Mouse (Mus musculus): Measurements from ENCODE around the gene Ppp6r3. TPM values are rescaled to one million over a fixed set of nuclear protein-coding genes. Genes with fewer than 3 reads are reported as not detected.
"Not testable (repeated sequence)": the region's sequence is repeated elsewhere in the genome, so short reads cannot be mapped to it uniquely, and the experiment has no call there.

The Ppp6r3 gene
- total RNA-seq (2021), result 10 to 100 TPM; 79.3 to 94.5 TPM
- long read RNA-seq, experiment 1, full-length matches to known transcripts, result 12 of 34 reads
- long read RNA-seq, experiment 1, partial matches to known transcripts, result 4 of 34 reads
- long read RNA-seq, experiment 1, other reads (novel, unspliced or antisense), result 18 of 34 reads
- long read RNA-seq, experiment 2, full-length matches to known transcripts, result 20 of 59 reads
- long read RNA-seq, experiment 2, partial matches to known transcripts, result 11 of 59 reads
- long read RNA-seq, experiment 2, other reads (novel, unspliced or antisense), result 28 of 59 reads

DNA sequence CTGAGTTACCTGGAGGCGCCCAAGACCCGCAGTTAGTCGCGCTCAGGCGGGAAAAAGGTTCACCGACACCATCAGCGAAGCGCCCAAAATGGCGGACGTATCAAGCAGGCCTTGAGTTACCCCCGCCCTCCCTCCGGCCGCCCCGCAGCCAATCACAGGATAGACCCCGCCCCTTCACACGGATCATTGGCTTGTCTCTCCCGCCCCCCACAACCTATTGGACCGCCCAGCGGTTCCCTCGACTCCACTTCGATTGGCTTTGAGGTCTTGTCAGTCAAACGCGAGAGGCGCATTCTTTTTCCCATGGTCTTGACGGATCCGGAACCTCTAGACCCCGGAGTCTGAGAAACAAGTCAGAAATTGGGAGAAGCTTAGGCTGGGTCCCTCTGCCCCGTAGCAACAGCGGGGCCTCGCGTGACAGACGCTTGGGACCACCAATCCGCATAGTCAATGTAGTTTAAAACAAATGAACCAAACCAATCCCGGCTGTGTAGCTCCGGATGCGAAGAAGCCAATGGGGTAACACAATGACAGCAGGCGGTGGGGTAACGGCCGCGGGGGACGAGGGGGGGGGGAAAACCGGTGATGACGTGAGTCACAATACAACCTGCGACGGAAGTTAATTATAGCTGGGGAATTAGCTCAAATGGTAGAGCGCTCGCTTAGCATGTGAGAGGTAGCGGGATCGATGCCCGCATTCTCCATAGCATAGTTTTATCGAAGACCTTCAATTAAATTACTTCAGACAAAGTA, at the start of gene Ppp6r3:
Gene Ppp6r3 (minus strand): TSS at position 118 of the 753 bp plus-strand sequence.
- DNase-seq (ENCODE audit: low spot score in 2 of 2), result peak; percentile 95 to 98

DNA sequence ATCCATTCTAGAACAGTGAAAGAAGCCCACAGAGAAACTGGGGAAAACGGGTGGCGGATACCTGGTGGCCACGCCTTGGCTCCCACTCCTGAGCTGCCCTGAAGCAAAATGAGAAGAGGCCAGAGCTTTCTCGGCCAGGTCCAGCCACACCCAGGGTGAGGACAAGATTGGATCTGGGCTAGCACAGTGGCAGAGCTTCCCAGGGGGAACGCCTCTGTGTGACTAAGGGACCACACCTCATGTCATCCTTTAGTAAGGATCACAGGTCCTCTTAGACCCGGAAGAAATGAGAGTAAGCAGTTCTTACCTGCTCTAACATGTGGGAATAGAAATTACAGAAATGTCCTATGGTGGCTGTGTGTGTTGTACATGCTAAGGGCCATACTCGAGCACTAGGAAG, 49.6 kb upstream of the Ppp6r3 start:
- DNase-seq (ENCODE audit: low spot score in 2 of 2), result no peak

DNA sequence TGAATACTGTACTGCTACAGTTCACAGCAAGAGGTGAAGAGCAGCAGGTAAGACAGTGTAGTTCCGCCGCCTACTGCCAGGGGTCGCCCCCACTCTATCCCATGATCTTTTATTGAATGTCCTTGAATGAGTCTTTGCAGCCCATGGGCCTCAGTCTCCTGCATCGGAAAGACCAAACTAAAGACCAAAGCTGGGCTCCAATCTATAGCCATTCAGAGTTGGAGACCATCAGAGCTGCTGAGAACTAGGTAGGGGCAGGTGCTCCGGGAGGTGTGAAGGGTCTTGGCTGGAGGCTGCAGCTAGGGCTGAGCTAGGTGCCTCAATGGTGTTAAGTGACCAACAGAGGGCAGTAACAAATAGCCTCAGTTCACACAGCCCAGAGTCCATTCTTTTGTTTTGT, 48.3 kb upstream of the Ppp6r3 start:
- peak in 1 of 2 experiments; percentile 47 for DNase-seq (ENCODE audit: low spot score in 2 of 2)

DNA sequence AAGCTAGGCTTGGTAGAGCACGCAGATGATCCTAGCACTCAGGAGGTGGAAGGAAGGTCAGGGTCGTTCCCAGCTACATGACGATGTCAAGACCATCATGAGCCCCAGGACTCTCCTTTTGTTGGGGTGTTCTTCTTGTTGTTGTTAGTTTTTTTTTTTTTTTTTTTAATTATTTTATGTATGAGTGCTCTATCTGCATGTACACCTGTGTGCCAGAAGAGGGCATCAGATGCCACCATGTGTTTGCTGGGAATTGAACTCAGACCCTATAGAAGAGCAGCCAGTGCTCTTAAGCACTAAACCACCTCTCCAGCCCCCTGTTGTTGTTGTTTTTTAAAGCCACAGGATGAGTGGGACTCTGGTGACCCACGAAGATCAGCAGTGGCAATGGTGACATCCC, 47.7 kb upstream of the Ppp6r3 start:
- no peak for DNase-seq (ENCODE audit: low spot score in 2 of 2)

DNA sequence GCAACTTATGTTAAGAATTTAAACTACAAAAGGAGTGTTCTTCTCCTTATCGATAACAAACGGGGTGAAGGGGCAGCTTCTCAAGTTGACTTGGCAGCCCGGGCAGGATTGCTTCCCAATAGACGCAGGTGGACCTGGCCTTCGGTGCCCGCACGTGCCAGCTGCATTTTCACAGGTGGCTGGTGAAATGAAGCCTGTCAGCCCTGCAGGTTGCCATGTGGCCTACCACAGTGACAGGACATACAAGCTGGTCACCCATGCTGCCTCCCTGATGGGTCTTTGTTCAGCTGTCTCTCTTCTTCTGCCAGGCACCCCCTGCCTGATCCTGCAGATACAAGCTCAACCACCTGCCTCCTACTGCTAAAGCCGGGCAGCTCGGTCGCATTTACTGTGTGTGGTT, 45.3 kb upstream of the Ppp6r3 start:
- DNase-seq (ENCODE audit: low spot score in 2 of 2), result no peak

DNA sequence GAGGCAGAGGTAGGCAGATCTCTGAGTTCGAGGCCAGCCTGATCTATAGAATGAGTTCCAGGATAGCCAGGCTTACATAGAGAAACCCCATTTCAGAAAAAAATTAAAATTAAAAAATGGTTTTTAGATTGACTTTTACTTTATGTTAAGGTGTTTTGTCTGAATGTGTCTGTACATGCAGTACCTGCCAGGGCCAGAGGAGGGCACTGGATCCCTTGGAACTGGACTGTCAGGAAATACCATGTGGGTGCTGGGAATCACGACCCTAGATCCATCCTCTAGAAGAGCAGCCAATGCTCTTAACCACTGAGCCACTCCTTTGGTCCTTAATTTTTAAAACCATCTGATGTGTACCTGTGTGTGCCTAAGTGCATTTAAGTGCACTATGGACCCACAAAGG, 43.8 kb upstream of the Ppp6r3 start:
- DNase-seq (ENCODE audit: low spot score in 2 of 2), result no peak

DNA sequence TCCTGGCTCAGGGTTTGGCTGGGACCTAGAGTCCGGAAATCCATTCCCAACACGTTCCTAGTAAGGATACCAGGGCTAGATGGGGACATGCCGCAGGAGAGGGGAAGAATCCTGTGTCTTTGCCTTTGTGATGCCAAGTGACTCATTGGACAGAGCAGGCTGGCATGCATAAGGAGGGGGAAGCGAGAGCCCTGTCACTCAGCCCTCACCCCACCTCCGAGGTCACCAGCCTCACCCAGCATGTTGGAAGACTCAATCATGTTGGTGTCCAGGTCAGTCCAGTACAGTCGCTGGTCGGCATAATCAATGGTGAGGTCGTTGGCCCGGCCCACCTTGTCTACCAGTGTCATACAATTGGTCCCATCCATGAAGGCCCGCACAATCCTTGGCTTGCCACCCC, 38.4 kb upstream of the Ppp6r3 start:
- no peak for DNase-seq (ENCODE audit: low spot score in 2 of 2)

DNA sequence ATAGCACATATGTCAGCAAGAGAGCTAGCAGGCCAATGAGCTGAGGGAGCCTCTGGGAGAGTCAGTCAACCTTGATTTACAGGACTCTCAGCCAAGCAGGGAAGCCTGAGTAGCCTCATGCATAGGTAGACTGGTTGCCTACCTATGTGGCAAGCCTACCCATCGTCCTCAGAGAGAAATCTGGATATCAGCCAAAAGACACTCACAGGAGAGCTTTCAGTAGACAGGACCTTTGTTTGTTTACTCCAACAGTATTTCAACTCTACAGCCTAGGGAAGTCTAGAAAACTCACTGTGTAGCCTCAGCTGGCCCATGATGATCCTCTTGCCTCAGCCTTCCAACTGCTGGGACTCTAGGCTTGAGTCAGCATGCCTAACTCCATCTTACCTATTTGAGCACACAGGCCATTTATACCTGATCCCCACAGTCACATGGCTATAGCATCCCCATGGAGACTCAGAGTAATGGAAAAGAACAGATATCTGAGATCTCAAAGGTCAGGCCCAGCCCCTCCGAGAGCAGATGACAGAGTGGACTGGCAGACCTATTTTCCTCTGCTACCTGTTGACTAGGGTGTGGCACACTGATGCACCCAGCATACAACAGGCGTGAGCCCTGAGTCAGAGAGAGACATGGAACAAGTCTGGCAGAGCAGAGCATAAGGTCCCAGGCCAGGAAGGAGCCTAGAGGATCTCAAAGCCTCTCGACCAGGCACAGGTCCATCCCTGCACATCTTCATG, 37.2 kb upstream of the Ppp6r3 start:
- no peak for DNase-seq (ENCODE audit: low spot score in 2 of 2)

DNA sequence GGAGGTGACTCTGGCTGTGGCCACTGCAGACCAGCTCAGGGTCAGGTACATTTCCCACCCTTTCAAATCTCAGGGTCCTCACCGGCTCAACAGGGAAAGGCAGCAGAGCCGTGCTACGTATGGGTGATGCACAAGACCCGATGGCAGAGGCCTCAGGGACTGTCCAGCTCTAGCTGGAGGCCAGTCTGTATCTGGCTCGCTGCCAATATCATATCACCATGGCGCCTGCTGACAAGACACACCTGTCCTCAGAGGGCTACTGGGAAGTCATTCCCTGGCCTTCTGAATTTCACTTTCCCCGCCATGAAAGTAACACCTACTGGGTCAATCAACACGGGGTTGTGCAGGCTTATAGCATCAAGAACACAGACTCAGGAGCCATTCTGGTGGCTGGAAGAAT, 36.2 kb upstream of the Ppp6r3 start:
- no peak for DNase-seq (ENCODE audit: low spot score in 2 of 2)

DNA sequence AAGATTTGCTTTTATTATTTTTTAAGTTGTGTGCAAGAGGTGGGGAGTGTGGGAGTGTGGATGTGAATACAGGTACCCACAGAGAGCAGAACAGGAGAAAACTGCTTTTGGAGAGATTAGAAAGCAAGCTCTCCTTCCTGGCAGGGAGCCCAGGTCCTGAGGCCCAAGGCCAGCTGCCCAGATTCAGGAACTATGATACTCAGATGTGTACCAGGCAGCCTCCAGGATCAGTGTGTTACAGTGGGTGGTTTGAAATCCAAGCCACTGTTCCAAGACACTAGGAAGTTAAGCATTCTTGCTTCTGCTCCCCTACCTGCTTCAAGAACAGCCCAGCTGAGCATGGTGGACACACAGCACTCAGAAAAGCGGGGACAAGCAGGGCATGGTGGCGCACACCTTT, 35.3 kb upstream of the Ppp6r3 start:
- DNase-seq (ENCODE audit: low spot score in 2 of 2), result no peak

DNA sequence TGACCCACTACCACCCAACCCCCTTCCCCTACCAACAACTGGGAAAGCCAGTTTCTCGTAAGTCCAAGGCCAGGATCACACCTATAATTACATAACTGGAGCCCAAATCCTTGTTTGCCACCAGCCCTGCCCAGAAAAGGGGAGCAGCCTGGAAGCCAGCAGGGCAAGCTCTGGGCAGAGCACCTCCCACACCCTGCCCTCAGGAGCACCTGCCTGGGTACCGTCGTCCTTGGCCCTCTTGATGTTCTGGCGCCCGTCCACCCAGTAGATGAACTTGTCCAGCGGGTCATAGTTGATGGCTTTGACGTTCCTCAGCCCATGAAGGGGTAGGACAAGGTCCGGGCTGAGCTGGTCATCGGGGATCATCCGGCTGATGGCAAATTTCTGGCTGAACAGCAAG, 34.3 kb upstream of the Ppp6r3 start:
- no peak for DNase-seq (ENCODE audit: low spot score in 2 of 2)

DNA sequence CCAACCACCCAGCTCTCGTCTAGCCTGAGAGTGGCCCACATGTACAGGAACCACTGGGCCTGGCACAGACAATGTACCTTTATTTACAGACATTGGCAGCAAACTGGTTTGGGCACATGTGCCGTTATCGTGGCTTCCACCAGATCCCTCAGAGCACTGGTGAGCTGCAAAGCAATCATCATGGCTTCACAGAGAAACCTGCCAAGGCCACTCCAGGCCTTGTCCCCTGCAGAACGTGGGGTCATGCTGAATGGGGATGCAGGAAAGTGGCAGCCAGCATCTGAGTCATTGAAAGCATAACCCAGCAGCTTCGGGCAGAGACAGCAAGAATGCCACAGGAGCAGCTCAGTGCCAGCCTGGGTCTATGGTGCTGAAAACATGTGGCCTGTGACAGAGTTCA, 18.8 kb upstream of the Ppp6r3 start:
- no peak for DNase-seq (ENCODE audit: low spot score in 2 of 2)

DNA sequence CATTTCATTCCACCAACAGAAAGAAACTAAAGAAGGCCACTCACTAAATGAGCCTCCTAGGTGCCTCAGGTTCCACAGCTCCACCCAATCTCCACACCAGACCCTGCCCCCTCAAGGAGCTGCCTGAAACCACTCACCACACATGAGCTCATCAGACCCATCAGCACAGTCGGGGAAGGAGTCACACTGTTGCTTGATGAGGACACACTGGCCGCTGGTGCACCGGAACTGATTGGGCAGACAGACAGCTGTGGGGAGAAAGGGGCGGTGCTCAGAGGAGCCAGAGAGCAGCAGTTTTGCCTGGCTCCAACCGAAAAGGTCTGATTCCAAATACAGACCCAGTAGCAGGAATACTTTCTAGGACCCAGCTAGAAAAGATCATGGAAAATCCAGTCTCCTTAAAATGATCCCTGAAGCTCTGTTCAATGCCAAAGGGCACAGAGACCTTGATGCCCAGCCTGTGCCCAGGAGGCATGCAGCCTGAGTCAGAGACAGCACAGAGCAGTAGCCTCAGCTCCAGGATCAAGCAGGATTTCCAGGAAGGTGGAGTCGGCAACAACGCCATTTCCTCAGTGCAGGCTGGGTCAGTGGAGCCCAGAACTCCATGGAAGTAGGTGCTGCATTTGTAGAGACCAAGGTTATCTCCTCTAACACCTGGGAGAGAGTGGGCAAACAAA, 18.0 kb upstream of the Ppp6r3 start:
- DNase-seq (ENCODE audit: low spot score in 2 of 2), result no peak

DNA sequence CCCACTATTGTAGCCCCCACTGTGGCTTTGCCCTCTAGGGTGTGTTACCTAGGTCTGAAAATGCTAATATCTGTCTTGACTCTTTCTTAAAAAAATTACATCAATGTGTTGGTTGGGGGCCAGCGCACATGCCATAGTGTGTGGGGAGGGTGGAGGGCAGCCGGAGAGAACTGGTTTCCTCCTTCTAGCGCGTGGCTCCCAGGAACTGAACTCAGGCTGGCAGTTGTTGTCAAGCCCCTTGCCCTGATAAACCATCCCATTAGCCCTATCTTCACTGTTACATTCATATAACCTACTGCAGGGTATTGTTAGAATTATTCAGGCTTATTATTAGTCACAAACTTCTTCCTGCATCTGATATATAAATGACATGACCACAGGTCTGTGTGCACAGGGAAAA, 14.4 kb upstream of the Ppp6r3 start:
- DNase-seq (ENCODE audit: low spot score in 2 of 2), result no peak

DNA sequence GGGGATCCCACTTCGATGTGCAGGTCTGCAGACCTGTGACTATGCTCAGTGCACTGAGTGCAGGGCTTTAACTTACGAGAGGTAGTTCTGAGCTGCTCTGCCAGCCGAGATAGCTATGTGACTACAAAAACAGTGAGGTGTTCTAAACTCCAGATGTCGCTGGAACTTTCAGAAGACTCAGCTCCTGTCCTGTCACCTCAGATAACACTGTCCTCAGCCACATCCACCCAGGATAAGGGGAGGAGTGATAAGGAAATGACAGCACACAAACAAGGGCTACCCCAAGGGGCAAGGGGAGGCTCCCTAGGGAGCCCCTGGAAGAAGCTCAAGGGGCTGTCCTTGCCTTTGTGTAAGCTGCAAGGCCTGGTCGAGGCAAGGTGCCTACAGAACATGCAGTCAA, 14.0 kb upstream of the Ppp6r3 start:
- DNase-seq (ENCODE audit: low spot score in 2 of 2), result no peak

DNA sequence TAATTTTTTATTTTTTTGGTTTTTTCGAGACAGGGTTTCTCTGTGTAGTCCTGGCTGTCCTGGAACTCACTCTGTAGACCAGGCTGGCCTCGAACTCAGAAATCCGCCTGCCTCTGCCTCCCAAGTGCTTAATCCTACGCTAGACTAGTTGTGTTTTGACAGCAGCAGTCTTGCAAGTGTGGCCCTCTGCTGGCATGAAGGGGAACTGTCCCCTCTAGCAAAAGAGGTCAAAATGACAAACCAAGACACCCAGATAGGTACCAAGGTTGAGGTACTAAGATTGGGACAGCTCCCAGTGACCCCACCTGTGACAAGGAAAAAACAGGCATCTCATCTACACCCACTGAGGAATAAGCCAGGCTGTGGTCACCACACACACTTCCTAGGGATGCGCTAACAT, 12.2 kb upstream of the Ppp6r3 start:
- DNase-seq (ENCODE audit: low spot score in 2 of 2), result not testable (repeated sequence)

DNA sequence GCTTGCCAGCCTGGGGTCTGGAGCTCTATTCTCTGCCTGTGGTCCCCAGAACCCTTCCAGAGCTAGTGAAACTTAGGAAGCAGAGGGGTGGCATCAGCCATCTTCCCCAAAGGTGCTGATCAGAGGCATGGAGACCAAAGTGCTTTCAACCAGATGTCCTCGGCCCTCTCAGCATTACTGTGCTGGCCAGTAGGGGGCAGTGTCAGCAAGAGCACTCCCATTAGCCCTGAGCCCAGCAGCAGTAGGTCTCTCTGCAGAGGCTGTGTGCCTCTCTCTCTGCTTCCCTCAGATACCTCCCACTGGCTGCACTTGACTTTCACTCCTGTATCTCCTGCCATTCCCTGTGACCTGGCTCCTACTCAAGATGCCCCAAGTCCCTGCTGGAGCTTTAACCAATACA, 11.0 kb upstream of the Ppp6r3 start:
- peak in 1 of 2 experiments; percentile 39 for DNase-seq (ENCODE audit: low spot score in 2 of 2)

DNA sequence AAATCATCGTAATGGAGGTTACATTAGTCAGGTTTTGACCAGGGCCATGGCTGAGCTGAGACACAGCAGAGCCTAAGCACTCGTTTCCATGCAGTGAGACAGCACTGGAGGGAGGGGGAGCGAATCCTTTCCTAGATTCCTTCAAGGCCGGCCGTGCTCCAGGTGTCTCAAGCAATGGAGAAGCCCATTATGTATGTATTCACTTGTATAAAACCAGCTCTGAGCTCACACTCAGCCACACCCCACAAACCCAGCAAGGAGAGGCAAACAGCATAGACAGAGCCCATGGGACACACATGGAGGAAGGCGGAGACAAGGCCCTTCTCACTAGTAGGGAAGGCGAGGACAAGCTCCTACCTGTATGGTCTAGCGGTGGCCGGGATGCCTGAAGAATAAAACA, 10.5 kb upstream of the Ppp6r3 start:
- DNase-seq (ENCODE audit: low spot score in 2 of 2), result no peak

DNA sequence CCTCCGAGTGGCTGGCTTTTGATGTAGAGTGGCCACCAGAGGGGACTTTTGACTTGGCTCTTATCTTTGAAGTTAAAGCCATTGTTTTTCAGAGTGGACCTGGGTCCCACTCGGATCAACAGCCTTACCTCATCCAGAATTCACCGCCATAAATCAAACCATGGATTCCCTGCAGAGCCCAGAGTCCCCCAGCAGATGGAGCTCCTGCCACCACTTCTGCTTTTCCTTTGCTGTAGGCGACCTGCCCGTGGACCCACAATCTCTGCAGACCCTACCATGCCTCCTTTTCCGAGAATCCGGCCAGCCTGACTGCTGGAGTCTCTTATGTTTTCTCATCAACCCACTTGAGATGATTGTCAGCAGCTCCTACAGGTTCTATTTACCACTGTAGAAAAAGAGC, 5.8 kb upstream of the Ppp6r3 start:
- DNase-seq (ENCODE audit: low spot score in 2 of 2), result peak in 1 of 2 experiments; percentile 44

DNA sequence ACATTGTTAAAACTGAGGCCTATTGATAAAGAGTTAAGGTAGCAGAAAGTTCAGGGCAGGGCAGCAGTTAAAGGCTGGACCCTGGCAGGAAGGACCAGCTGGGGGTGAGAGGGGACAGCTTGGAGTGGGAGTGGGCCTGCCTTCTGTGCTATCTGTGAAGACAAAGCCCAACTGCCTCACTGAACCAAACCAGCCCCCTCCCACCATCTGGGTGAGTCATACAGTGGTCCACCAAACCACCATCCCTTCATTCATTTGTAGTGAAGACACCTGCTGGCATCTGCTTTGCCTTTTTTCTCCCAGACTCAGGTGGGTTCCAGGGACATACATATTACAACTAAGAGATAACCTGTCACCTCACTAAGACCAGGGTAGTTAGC, 2.4 kb upstream of the Ppp6r3 start:
- DNase-seq (ENCODE audit: low spot score in 2 of 2), result no peak

DNA sequence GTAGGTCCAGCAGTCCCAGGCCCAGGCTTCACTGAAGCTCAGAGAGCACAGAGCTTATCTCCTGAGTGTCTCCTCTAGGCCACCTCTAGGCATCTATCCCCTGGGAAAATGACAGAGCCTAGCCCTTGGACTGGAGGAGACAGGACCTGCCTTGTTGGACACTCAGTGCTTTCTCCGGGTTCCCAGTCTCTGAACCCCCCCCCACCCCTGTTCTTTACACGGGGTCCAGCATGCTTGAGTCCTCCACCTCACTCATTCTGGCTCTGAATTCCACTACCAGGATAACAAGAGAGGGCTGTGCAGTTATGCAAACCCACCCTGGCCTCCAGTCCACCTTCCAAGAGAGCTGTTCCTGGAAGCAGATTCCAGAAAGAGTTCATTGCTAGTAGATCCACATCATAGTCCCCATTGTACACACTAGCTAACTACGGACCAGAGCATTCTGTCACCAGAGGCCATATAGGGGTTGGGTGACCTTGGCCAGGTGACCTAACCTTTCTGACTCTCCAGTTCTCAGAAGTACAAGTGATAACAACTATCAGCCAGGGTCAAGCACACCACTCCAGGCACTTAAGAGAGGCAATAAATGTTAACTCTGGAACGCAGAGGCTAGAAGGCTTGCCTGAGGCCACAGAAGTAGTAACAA, 1.8 kb upstream of the Ppp6r3 start:
- DNase-seq (ENCODE audit: low spot score in 2 of 2), result no peak
